Mouse (Mus musculus) midbrain, postnatal 0 days (tissue): ENCODE data around the gene Rab38. TPM values are rescaled to one million over a fixed set of nuclear protein-coding genes. Genes with fewer than 3 reads are reported as not detected.

Source experiments
- ATAC-seq: fragments of 200-750 bp; cut with Nextera tagmentation; 2 replicates; pipeline ENCODE4 v1.8.0; 2017; ENCODE audit warnings: moderate number of reproducible peaks, mild to moderate bottlenecking, moderate TSS enrichment, moderate library complexity; ENCODE audit not compliant: low FRiP score
- DNase-seq: peaks from one replicate; pipeline ENCODE4 v3.0.0-alpha.2; 2015; ENCODE audit warnings: low spot score
- H3K27ac ChIP-seq: fragments of 300-500 bp; sonication (generic); 2 replicates; pipeline ENCODE4 v1.5.1; 2014; ENCODE audit warnings: low read depth, mild to moderate bottlenecking, low read length, mixed read lengths
- H3K27me3 ChIP-seq: fragments of 300-500 bp; sonication (generic); 2 replicates; pipeline ENCODE4 v1.6.1; 2014; ENCODE audit warnings: low read length, control low read depth, mixed read lengths; ENCODE audit not compliant: insufficient read depth
- H3K36me3 ChIP-seq: fragments of 300-500 bp; sonication (generic); 2 replicates; pipeline ENCODE4 v1.6.1; 2014; ENCODE audit warnings: low read length, control low read depth, mixed read lengths; ENCODE audit not compliant: insufficient read depth
- H3K4me1 ChIP-seq: fragments of 300-500 bp; sonication (generic); 2 replicates; pipeline ENCODE4 v1.6.1; 2014; ENCODE audit warnings: mild to moderate bottlenecking, control low read depth, antibody characterized with exemption, low read length, mixed read lengths; ENCODE audit not compliant: insufficient read depth
- H3K4me2 ChIP-seq: fragments of 300-500 bp; sonication (generic); 2 replicates; pipeline ENCODE4 v1.6.1; 2014; ENCODE audit warnings: low read depth, mild to moderate bottlenecking, low read length, mixed read lengths; ENCODE audit not compliant: poor library complexity, severe bottlenecking
- H3K4me3 ChIP-seq: fragments of 300-500 bp; sonication (generic); 2 replicates; pipeline ENCODE4 v1.5.1; 2014; ENCODE audit warnings: low read depth, mild to moderate bottlenecking, low read length, moderate library complexity
- H3K9ac ChIP-seq: fragments of 300-500 bp; sonication (generic); replicated peaks from 2 replicates; pipeline ENCODE4 v1.6.1; 2014; ENCODE audit warnings: mild to moderate bottlenecking, low read length, moderate library complexity, mixed read lengths; ENCODE audit not compliant: poor library complexity, severe bottlenecking
- H3K9me3 ChIP-seq: fragments of 300-500 bp; sonication (generic); 2 replicates; pipeline ENCODE4 v1.6.1; 2016; ENCODE audit warnings: low read length, control low read depth
- CTCF ChIP-seq: IDR thresholded peaks from 2 replicates; pipeline ENCODE4 v1.5.1; 2016; ENCODE audit warnings: antibody characterized with exemption, mild to moderate bottlenecking
- WGBS: fragments of 180-500 bp; shearing (Covaris S2); extraction: QIAGEN DNeasy Blood & Tissue Kit; methylation state at CpG from one replicate; pipeline ENCODE4 v1.1.7; 2014; 5-methylcytosine and 5-hydroxymethylcytosine counted together
- polyA plus RNA-seq: library from polyadenylated mRNA; unstranded; fragments of >200 nt; fragmentation: Nextera tagmentation; extraction: Ambion mirVana; gene quantifications from 2 replicates; pipeline ENCODE4 v1.2.1, GENCODE M21; 2015
- total RNA-seq: library from RNA; depleted of rRNA; stranded (reverse); fragments of >200 nt; gene quantifications from 2 replicates; pipeline ENCODE4 v1.2.3, GENCODE M21; 2014

Rab38 gene
- total and polyA plus RNA-seq, 2 experiments from 2014 or later: 0.91 to 2.6 TPM

DNA sequence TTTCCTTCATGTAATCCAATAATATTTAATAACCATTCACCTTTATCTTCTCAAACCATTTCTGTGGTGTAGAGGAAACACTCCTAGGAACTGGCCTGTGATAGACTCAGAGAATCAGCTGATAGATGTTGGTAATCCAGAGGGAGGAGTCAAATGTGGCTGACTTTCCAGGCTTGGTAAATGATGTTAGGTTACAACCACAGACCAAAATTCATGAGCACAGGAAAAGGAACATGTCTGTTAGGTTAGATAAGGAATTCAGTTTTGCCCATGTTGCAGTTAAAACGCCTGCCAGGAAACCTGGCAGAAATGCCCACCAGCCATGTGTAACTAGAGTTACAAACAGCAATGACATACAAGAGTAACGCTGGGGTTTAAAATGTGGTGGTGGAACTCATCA, 6.2 kb upstream of the Rab38 start:
- TF ChIP-seq CTCF: no peak
- H3K4me3 ChIP-seq: no peak overlapping the region
- no peak overlapping the region for H3K4me2 ChIP-seq
- H3K4me1 ChIP-seq: no peaks in the 10 kb centered on the region
- ATAC-seq: no peak
- 84% methylated on average over 2 of the region's 2 CpGs for WGBS
- DNase-seq: no peak
- no peak overlapping the region for H3K9ac ChIP-seq
- H3K36me3 ChIP-seq: no peaks in the 10 kb centered on the region
- no peaks in the 10 kb centered on the region for H3K9me3 ChIP-seq
- H3K27me3 ChIP-seq: no peaks in the 10 kb centered on the region
- H3K27ac ChIP-seq: no peak overlapping the region

DNA sequence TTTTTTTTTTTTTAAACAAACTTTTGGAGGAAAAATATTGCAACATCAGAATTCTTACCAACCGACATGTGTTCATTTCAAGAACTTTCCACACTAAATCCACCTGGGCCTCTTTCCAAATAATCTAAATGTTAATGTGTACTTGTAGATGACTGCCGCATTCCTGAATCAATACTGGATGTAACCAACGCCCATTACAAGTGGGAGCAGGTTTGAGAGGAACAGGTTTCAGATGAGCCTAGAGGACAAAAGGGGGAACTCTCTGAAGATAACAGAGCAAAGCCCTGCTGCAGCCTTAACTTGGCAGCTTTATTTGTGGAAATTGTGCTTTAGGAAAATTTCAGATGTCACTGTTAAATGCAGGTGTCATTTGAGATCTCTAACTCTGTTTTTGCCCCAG, 4.3 kb upstream of the Rab38 start:
- WGBS: 70% methylated on average over 3 of the region's 3 CpGs
- no peak overlapping the region for H3K9ac ChIP-seq
- DNase-seq (no peak), ATAC-seq (no peak)
- no peaks in the 10 kb centered on the region for H3K4me1 ChIP-seq
- H3K27ac ChIP-seq: no peak overlapping the region
- H3K36me3 ChIP-seq: no peaks in the 10 kb centered on the region
- H3K9me3 ChIP-seq: no peaks in the 10 kb centered on the region
- no peak overlapping the region for H3K4me2 ChIP-seq
- H3K4me3 ChIP-seq: no peak overlapping the region
- TF ChIP-seq CTCF: no peak
- H3K27me3 ChIP-seq: no peaks in the 10 kb centered on the region

DNA sequence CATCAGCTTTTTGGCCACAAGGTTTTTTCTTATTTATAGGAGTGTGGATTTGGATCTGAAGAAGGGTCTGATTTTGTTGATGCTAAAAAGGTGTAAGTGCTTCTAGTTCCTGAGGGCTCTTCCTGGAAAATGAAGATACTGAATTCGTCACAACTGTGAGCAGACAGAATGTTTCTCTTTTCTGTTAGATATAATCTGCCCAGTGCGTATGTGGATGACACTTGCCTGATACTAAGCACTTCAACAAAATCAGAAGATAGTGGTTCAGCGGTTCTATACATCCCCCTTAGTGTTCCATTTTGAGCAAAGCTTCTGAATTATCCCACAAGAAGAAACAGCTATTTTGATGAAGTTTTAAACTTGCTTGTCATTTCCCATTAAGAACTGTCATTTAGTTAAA, 2.6 kb upstream of the Rab38 start:
- WGBS: 86% methylated on average over 3 of the region's 3 CpGs
- no peak for TF ChIP-seq CTCF
- H3K27ac ChIP-seq: no peak overlapping the region
- H3K27me3 ChIP-seq: no peaks in the 10 kb centered on the region
- DNase-seq (no peak), ATAC-seq (no peak)
- H3K4me1 ChIP-seq: no peaks in the 10 kb centered on the region
- H3K4me2 ChIP-seq: no peak overlapping the region
- no peak overlapping the region for H3K4me3 ChIP-seq
- H3K9ac ChIP-seq: no peak overlapping the region
- no peaks in the 10 kb centered on the region for H3K9me3 ChIP-seq
- no peaks in the 10 kb centered on the region for H3K36me3 ChIP-seq

DNA sequence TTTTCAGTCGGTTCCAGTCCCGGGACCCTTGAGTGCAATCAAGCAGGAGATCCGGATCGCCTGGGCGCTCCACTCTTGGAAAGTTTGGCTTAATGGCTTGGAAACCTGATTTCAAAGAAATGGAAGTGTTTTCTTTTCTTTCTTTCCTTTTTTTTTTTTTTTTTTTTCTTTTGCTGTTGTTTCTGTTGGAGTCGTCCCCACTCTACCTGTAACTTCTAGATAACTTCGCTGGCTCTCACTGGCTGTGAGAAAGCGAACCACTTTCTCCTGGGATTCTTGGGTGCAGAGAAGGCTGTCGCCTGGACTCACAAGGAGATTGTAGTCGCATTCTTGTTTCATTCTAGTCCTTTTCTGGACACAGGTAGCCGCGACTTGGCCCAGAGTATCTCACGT, 615 bp downstream of the Rab38 start:
- H3K27ac ChIP-seq: no peak overlapping the region
- WGBS: 8% methylated on average over 13 of the region's 13 CpGs
- no peak for TF ChIP-seq CTCF
- no peaks in the 10 kb centered on the region for H3K27me3 ChIP-seq
- no peak for DNase-seq
- peak overlapping the region; percentile 85 for H3K4me2 ChIP-seq
- no peaks in the 10 kb centered on the region for H3K36me3 ChIP-seq
- H3K4me1 ChIP-seq: no peaks in the 10 kb centered on the region
- no peak overlapping the region for H3K9ac ChIP-seq
- H3K9me3 ChIP-seq: no peaks in the 10 kb centered on the region
- peak overlapping the region; percentile 38 for H3K4me3 ChIP-seq
- ATAC-seq: no peak

DNA sequence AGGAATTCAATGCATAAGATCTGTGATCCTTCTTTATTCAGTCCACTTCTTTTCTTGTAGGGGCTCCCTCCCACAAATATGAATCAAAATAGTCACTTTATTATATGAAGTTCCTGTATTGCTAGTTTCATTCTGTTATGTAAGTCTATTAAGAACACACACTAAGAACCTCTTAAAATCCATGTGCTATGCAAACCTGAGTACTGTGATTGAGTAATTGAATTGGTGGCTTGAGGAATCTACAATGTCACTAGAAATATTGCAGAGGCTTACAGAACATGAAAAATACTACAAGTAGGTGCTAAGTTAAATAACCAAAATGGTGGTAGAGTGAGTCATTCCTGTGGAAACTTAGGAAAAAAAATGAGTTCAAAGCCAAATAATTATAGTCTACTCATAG, 10.2 kb downstream of the Rab38 start:
- no peaks in the 10 kb centered on the region for H3K36me3 ChIP-seq
- TF ChIP-seq CTCF: no peak
- no peaks in the 10 kb centered on the region for H3K27me3 ChIP-seq
- no peak for DNase-seq
- H3K4me2 ChIP-seq: no peak overlapping the region
- H3K9ac ChIP-seq: no peak overlapping the region
- H3K4me1 ChIP-seq: no peaks in the 10 kb centered on the region
- H3K4me3 ChIP-seq: no peak overlapping the region
- no peak for ATAC-seq
- no peaks in the 10 kb centered on the region for H3K9me3 ChIP-seq
- H3K27ac ChIP-seq: no peak overlapping the region

DNA sequence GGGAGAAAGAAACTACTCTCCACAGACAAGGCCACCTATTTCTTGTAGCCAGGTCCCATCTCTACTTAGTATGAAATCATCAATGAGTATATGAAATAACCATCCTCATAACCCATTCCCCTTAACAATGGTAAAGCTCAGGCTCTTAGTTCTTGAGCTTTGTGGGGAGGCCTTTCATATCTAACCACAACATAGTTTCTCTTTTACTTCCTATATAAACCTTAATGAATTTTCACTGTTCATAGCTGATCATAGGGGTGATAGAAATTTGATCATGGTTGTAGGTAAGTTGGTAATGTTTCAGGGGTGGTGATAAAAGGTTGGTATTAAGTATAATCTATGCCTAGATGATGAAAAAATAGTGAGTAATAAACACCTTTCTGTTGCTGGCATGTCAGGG, 12.6 kb downstream of the Rab38 start:
- no peak overlapping the region for H3K9ac ChIP-seq
- no peak for TF ChIP-seq CTCF
- H3K4me2 ChIP-seq: no peak overlapping the region
- ATAC-seq (no peak), DNase-seq (no peak)
- no peak overlapping the region for H3K27ac ChIP-seq
- no peaks in the 10 kb centered on the region for H3K9me3 ChIP-seq
- H3K4me1 ChIP-seq: no peaks in the 10 kb centered on the region
- H3K4me3 ChIP-seq: no peak overlapping the region
- no peaks in the 10 kb centered on the region for H3K27me3 ChIP-seq
- H3K36me3 ChIP-seq: no peaks in the 10 kb centered on the region

DNA sequence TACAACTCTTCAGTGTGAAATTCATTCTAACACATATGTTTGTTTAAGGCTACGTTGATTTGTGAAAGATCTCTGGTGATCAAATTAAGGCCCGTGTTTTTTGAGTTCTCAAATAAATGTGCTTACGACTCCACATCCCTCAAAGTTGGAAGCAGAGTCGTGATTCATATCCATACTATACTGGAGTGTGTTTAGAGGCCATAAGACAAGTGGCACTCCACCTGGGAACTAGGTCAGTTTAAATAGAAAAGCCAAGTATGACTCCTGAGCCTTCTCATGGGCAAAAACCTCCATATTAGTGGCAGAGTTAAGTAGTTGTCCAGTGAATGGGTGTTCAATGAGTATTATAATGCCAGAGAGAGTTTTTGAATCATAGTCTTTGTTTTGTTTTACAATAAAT, 13.4 kb downstream of the Rab38 start:
- DNase-seq: no peak
- no peak overlapping the region for H3K27ac ChIP-seq
- no peak overlapping the region for H3K4me2 ChIP-seq
- no peaks in the 10 kb centered on the region for H3K36me3 ChIP-seq
- no peaks in the 10 kb centered on the region for H3K27me3 ChIP-seq
- no peaks in the 10 kb centered on the region for H3K4me1 ChIP-seq
- no peaks in the 10 kb centered on the region for H3K9me3 ChIP-seq
- WGBS: 85% methylated on average over 4 of the region's 4 CpGs
- no peak overlapping the region for H3K9ac ChIP-seq
- TF ChIP-seq CTCF: no peak
- no peak for ATAC-seq
- no peak overlapping the region for H3K4me3 ChIP-seq
